In the genomic region with DNA sequence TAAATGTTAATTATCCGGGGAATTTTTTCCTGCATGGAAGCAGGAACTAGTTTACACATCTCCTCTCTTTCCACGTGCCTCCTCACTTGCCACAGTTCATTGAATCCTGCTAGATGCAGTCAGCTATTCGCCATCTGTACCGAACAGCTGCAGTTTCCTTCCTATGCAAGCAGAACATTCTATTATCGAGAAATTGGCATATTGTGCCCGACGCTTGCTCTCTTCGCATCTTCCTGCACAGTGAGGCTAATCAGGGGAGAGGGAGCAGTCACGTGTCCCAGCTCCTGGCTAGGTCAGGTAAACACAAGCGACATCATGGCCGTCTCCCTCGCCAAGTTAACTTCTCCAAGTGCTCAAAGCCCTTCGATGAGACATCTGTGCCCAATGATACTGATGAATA, we compare ENCODE assay signal across 9 mouse cellular contexts. TPM values are rescaled to one million over a fixed set of nuclear protein-coding genes. Genes with fewer than 3 reads are reported as not detected.
DNase-seq lines count a peak whose midpoint lies in the region; ATAC-seq lines count a peak whose summit lies in the region.
"Had no signal": no experiment of that assay in that cellular context is flagged by ENCODE, and none has a peak within 500 bp of the region (broad histone marks: within the 10 kb centered on the region; RNA-seq: fewer than 3 reads in every experiment).

No protein-coding gene starts in this region.

- 69% methylated on average over 13 of the region's 13 CpGs for WGBS in heart, embryonic 11.5 days (ENCODE audit: insufficient replicate concordance)
- WGBS in forebrain, embryonic 16.5 days, result 54% methylated on average over 13 of the region's 13 CpGs
- 61% methylated on average over 13 of the region's 13 CpGs for WGBS in kidney, embryonic 15.5 days

- H3K9me3 ChIP-seq in heart, embryonic 11.5 days (replicated peaks; ENCODE audit: control insufficient read depth, low read length), result no peaks in the 10 kb centered on the region
- H3K9me3 ChIP-seq in forebrain, embryonic 16.5 days (ENCODE audit: control insufficient read depth, low read length), result peaks cover 2% of the 10 kb centered on the region; the same call in 1 of the 2 replicates
- no peaks in the 10 kb centered on the region for H3K9me3 ChIP-seq in kidney, embryonic 15.5 days (replicated peaks)
- H3K9me3 ChIP-seq: liver, embryonic 15.5 days had no signal

- no peak overlapping the region for H3K9ac ChIP-seq in heart, embryonic 11.5 days (ENCODE audit: low read depth, low read length)
- H3K9ac ChIP-seq in forebrain, embryonic 16.5 days (replicated peaks; ENCODE audit: low read depth, low read length), result no peak overlapping the region
- H3K9ac ChIP-seq in kidney, embryonic 15.5 days, result no peak overlapping the region
- H3K9ac ChIP-seq: liver, embryonic 15.5 days had no signal

- ATAC-seq in heart, embryonic 11.5 days (replicated peaks; ENCODE audit: insufficient number of reproducible peaks, low FRiP score, low TSS enrichment), result no peak
- peak; percentile 72 for ATAC-seq in forebrain, embryonic 16.5 days
- ATAC-seq in kidney, embryonic 15.5 days (replicated peaks; ENCODE audit: low FRiP score), result no peak

- H3K27me3 ChIP-seq in heart, embryonic 11.5 days (ENCODE audit: control insufficient read depth, insufficient read depth, low read length), result no peaks in the 10 kb centered on the region
- H3K27me3 ChIP-seq in forebrain, embryonic 16.5 days (replicated peaks; ENCODE audit: control insufficient read depth, insufficient read depth, low read length), result no peaks in the 10 kb centered on the region
- H3K27me3 ChIP-seq in kidney, embryonic 15.5 days, result no peaks in the 10 kb centered on the region
- H3K27me3 ChIP-seq: liver, embryonic 15.5 days had no signal

- no peaks in the 10 kb centered on the region for H3K4me1 ChIP-seq in heart, embryonic 11.5 days (ENCODE audit: control insufficient read depth, insufficient read depth, low read length)
- peaks cover 3% of the 10 kb centered on the region; the same call in 1 of the 2 replicates for H3K4me1 ChIP-seq in forebrain, embryonic 16.5 days (replicated peaks; ENCODE audit: control insufficient read depth, insufficient read depth, low read length)
- no peaks in the 10 kb centered on the region for H3K4me1 ChIP-seq in kidney, embryonic 15.5 days
- H3K4me1 ChIP-seq: liver, embryonic 15.5 days had no signal

- H3K36me3 ChIP-seq in heart, embryonic 11.5 days (ENCODE audit: control insufficient read depth, insufficient read depth, low read length), result no peaks in the 10 kb centered on the region
- no peaks in the 10 kb centered on the region for H3K36me3 ChIP-seq in forebrain, embryonic 16.5 days (ENCODE audit: control insufficient read depth, insufficient read depth)
- no peaks in the 10 kb centered on the region for H3K36me3 ChIP-seq in kidney, embryonic 15.5 days
- H3K36me3 ChIP-seq: liver, embryonic 15.5 days had no signal

- intact Hi-C loops in heart, postnatal 14 days (cut with DNase I), result no loop called here

- no peak overlapping the region for H3K4me2 ChIP-seq in heart, embryonic 11.5 days
- H3K4me2 ChIP-seq in forebrain, embryonic 16.5 days (ENCODE audit: low read length), result peak overlapping the region; percentile 29
- no peak overlapping the region for H3K4me2 ChIP-seq in kidney, embryonic 15.5 days
- H3K4me2 ChIP-seq: liver, embryonic 15.5 days had no signal

- H3K27ac ChIP-seq in heart, embryonic 11.5 days (ENCODE audit: low read depth, low read length), result no peak overlapping the region
- no peak overlapping the region; the same call in 1 of the 2 replicates for H3K27ac ChIP-seq in forebrain, embryonic 16.5 days (ENCODE audit: low read length)
- H3K27ac ChIP-seq in kidney, embryonic 15.5 days, result no peak overlapping the region
- H3K27ac ChIP-seq: liver, embryonic 15.5 days had no signal

- no peak overlapping the region for H3K4me3 ChIP-seq in heart, embryonic 11.5 days (ENCODE audit: low read depth, low read length)
- H3K4me3 ChIP-seq in forebrain, embryonic 16.5 days (replicated peaks; ENCODE audit: low read length), result no peak overlapping the region
- H3K4me3 ChIP-seq in kidney, embryonic 15.5 days (replicated peaks), result no peak overlapping the region
- H3K4me3 ChIP-seq: liver, embryonic 15.5 days had no signal

- DNase-seq in heart, adult 11 months, result peak; percentile 87
- DNase-seq in A20 (ENCODE audit: low read depth, low spot score) (peak; percentile 55), liver (no peak)
- peak; percentile 3 to 33 for DNase-seq in left cerebral cortex, adult 9 months (ENCODE audit: low spot score in 2 of 2)
- DNase-seq in heart, postnatal 14 days, result no peak

RNA-seq across cellular contexts. Expression of a gene that starts 31.0 kb away (rescaled TPM):
- polyA plus RNA-seq in heart, embryonic 11.5 days (2014; fragmentation: Nextera tagmentation; extraction: Ambion mirVana), result 14.4 and 14.8 TPM in 2 replicates
- polyA plus RNA-seq in forebrain, embryonic 16.5 days (2015; fragmentation: Nextera tagmentation; extraction: Ambion mirVana), result 4.2 and 4.4 TPM in 2 replicates
- 1 to 10 TPM; 6.9 to 7.2 TPM for total RNA-seq in heart, postnatal 14 days (2021)
- polyA plus RNA-seq in kidney, embryonic 15.5 days (2015; fragmentation: Nextera tagmentation; extraction: Ambion mirVana), result 5.8 and 6.3 TPM in 2 replicates

RNA-seq across cellular contexts. Expression of a gene that starts 52.0 kb away (rescaled TPM):
- polyA plus RNA-seq in heart, embryonic 11.5 days (2014; fragmentation: Nextera tagmentation; extraction: Ambion mirVana), result 1.8 and 2.5 TPM in 2 replicates
- 0.35 and 0.73 TPM in 2 replicates for polyA plus RNA-seq in forebrain, embryonic 16.5 days (2015; fragmentation: Nextera tagmentation; extraction: Ambion mirVana)
- under 1 TPM; 0.68 to 0.74 TPM for total RNA-seq in heart, postnatal 14 days (2021)
- polyA plus RNA-seq in kidney, embryonic 15.5 days (2015; fragmentation: Nextera tagmentation; extraction: Ambion mirVana), result 1.3 and 2.4 TPM in 2 replicates

Comparison
In these comparisons a context has a peak if more than half of its experiments do, and no peak if none do; other contexts are left out.
1. DNase-seq: peak in heart, adult 11 months (single experiment), A20 (single experiment) and left cerebral cortex, adult 9 months (2 of 2); none in liver (single experiment) and heart, postnatal 14 days (0 of 2).